Mouse (Mus musculus) embryonic facial prominence, embryonic 13.5 days (tissue): ENCODE results near the gene Hdac6. TPM values are rescaled to one million over a fixed set of nuclear protein-coding genes. Genes with fewer than 3 reads are reported as not detected.

Experiments
- ATAC-seq: fragments of 200-750 bp; cut with Nextera tagmentation; 2 replicates; pipeline ENCODE4 v1.8.0; 2017; ENCODE audit warnings: low read depth; ENCODE audit not compliant: insufficient number of reproducible peaks, insufficient read depth, low FRiP score, low TSS enrichment
- H3K27ac ChIP-seq: fragments of 300-500 bp; sonication (generic); 2 replicates; pipeline ENCODE4 v1.5.1; 2015; ENCODE audit warnings: moderate library complexity, mild to moderate bottlenecking, inconsistent platforms
- H3K27me3 ChIP-seq: fragments of 300-500 bp; sonication (generic); 2 replicates; pipeline ENCODE4 v1.6.1; 2015; ENCODE audit warnings: mild to moderate bottlenecking, inconsistent platforms
- H3K36me3 ChIP-seq: fragments of 300-500 bp; sonication (generic); 2 replicates; pipeline ENCODE4 v1.6.1; 2015; ENCODE audit warnings: mild to moderate bottlenecking, inconsistent platforms
- H3K4me1 ChIP-seq: fragments of 300-500 bp; sonication (generic); 2 replicates; pipeline ENCODE4 v1.6.1; 2015; ENCODE audit warnings: inconsistent platforms
- H3K4me2 ChIP-seq: fragments of 300-500 bp; sonication (generic); 2 replicates; pipeline ENCODE4 v1.6.1; 2015; ENCODE audit warnings: moderate library complexity, mild to moderate bottlenecking, inconsistent platforms
- H3K4me3 ChIP-seq: fragments of 300-500 bp; sonication (generic); 2 replicates; pipeline ENCODE4 v1.5.1; 2015; ENCODE audit warnings: mild to moderate bottlenecking, inconsistent platforms
- H3K9ac ChIP-seq: fragments of 300-500 bp; sonication (generic); 2 replicates; pipeline ENCODE4 v1.6.1; 2015; ENCODE audit warnings: mild to moderate bottlenecking, inconsistent platforms
- H3K9me3 ChIP-seq: fragments of 300-500 bp; sonication (generic); 2 replicates; pipeline ENCODE4 v1.6.1; 2016; ENCODE audit warnings: inconsistent platforms
- WGBS: fragments of 180-500 bp; shearing (Covaris S2); methylation state at CpG from one replicate; pipeline ENCODE4 v1.1.7; 2015; ENCODE audit warnings: mixed read lengths; 5-methylcytosine and 5-hydroxymethylcytosine counted together
- polyA plus RNA-seq: library from polyadenylated mRNA; unstranded; fragments of >200 nt; fragmentation: Nextera tagmentation; extraction: Ambion mirVana; gene quantifications from 2 replicates; pipeline ENCODE4 v1.2.1, GENCODE M21; 2015

The Hdac6 gene
- 41.8 TPM in 2 replicates for polyA plus RNA-seq

GRCm38 (mm10) chrX:7947108-7947899 is at the start of gene Hdac6:
Hdac6 (minus strand) TSS chrX:7947889.
- Histone ChIP-seq H3K4me3 (peak within 1 kb of the TSS; percentile 50), H3K4me2 (peak within 1 kb of the TSS; percentile 59), H3K27ac (peak within 1 kb of the TSS; percentile 72), H3K4me1 (no peaks in the 10 kb centered on the region), H3K9ac (peak within 1 kb of the TSS; percentile 65), H3K27me3 (no peaks in the 10 kb centered on the region), H3K9me3 (no peaks in the 10 kb centered on the region), H3K36me3 (peaks cover 3% of the 10 kb centered on the region; the same call in 1 of the 2 replicates)
- WGBS, result 24% methylated on average over 36 of the region's 37 CpGs
- peak; percentile 4; the same call in 1 of the 2 replicates for ATAC-seq

- Histone ChIP-seq H3K27ac (no peak overlapping the region), H3K4me3 (no peak overlapping the region), H3K9ac (no peak overlapping the region), H3K9me3 (no peaks in the 10 kb centered on the region), H3K4me1 (no peaks in the 10 kb centered on the region), H3K36me3 (no peaks in the 10 kb centered on the region), H3K4me2 (no peak overlapping the region), H3K27me3 (no peaks in the 10 kb centered on the region)
- 71% methylated on average over 10 of the region's 10 CpGs for WGBS
- no peak for ATAC-seq
Observed at GRCm38 (mm10) chrX:7993068-7993735, 45.5 kb upstream of the Hdac6 start.

GRCm38 (mm10) chrX:7992379-7993067 is 44.8 kb upstream of the Hdac6 start:
- H3K4me1 ChIP-seq, result no peaks in the 10 kb centered on the region
- ATAC-seq, result no peak
- no peak overlapping the region for H3K4me3 ChIP-seq
- H3K9ac ChIP-seq, result no peak overlapping the region
- H3K9me3 ChIP-seq, result no peaks in the 10 kb centered on the region
- no peak overlapping the region for H3K27ac ChIP-seq
- no peaks in the 10 kb centered on the region for H3K36me3 ChIP-seq
- 66% methylated on average over 8 of the region's 8 CpGs for WGBS
- H3K27me3 ChIP-seq, result no peaks in the 10 kb centered on the region
- no peak overlapping the region for H3K4me2 ChIP-seq

- no peak for ATAC-seq
Observed at GRCm38 (mm10) chrX:7981368-7981767, 33.7 kb upstream of the Hdac6 start.

DNA sequence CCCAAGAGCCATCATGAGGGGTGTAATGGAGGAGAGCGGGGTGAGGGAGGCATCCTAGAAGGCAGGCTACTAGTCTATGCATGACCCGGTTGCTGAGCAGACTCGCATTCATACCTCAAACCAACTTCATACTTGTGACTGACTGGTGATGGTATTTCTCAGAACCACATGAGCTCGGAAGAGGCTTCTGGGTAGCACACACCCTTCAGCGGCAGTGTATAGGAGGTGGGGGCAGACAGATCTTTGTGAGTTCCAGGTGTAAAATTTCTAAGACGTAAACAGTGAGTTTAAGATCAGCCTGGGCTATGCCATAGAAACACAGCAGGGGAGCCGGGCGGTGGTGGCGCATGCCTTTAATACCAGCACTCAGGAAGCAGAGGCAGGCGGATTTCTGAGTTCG is 30.2 kb upstream of the Hdac6 start, which contains the start of gene Gata1:
Gene Gata1 (minus strand): TSS at position 180 of the 400 bp plus-strand sequence.
- Histone ChIP-seq H3K27ac (no peak within 1 kb of the TSS), H3K36me3 (no peaks in the 10 kb centered on the region), H3K4me3 (no peak within 1 kb of the TSS), H3K4me1 (no peaks in the 10 kb centered on the region), H3K4me2 (no peak within 1 kb of the TSS), H3K9ac (no peak within 1 kb of the TSS), H3K9me3 (no peaks in the 10 kb centered on the region), H3K27me3 (no peaks in the 10 kb centered on the region)
- no peak for ATAC-seq
- 90% methylated on average over 11 of the region's 11 CpGs for WGBS

More at GRCm38 (mm10) chrX:7981368-7981767, 33.7 kb upstream of the Hdac6 start:
- H3K9me3 ChIP-seq, result no peaks in the 10 kb centered on the region
- H3K4me3 ChIP-seq, result no peak overlapping the region
- H3K36me3 ChIP-seq, result no peaks in the 10 kb centered on the region
- H3K4me1 ChIP-seq, result no peaks in the 10 kb centered on the region
- no peak overlapping the region for H3K9ac ChIP-seq
- no peak overlapping the region for H3K4me2 ChIP-seq
- H3K27me3 ChIP-seq, result no peaks in the 10 kb centered on the region
- H3K27ac ChIP-seq, result no peak overlapping the region
- 89% methylated on average over 7 of the region's 7 CpGs for WGBS

DNA sequence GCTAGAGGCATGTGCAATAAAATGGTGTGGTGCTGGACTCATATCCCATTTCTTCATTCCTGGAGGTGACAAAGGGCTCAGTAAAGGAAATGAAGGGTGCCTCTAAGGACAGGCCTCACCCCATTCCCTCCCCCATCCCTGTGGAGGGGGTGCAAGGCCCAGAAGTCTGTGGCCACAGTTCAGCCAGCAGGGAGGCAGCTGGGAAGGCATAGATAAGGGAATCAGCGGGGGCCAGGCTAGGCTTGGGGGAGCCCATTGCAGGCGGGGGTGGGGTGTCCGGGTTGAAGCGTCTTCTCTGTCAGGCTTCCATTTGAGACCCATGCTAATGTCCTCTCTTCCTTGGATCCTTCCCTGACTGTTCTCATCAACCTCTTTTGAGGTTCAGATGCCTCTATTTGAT is 23.6 kb upstream of the Hdac6 start:
- no peaks in the 10 kb centered on the region for H3K36me3 ChIP-seq
- no peak for ATAC-seq
- H3K27me3 ChIP-seq, result no peaks in the 10 kb centered on the region
- no peak overlapping the region for H3K27ac ChIP-seq
- H3K9ac ChIP-seq, result no peak overlapping the region
- H3K4me1 ChIP-seq, result no peaks in the 10 kb centered on the region
- no peak overlapping the region for H3K4me2 ChIP-seq
- no peaks in the 10 kb centered on the region for H3K9me3 ChIP-seq
- 88% methylated on average over 4 of the region's 4 CpGs for WGBS
- H3K4me3 ChIP-seq, result no peak overlapping the region

- Histone ChIP-seq H3K4me2 (no peak overlapping the region), H3K4me1 (no peaks in the 10 kb centered on the region), H3K9ac (no peak overlapping the region), H3K9me3 (no peaks in the 10 kb centered on the region), H3K27me3 (no peaks in the 10 kb centered on the region), H3K27ac (no peak overlapping the region), H3K36me3 (no peaks in the 10 kb centered on the region), H3K4me3 (no peak overlapping the region)
- no peak for ATAC-seq
- WGBS, result 87% methylated on average over 3 of the region's 3 CpGs
Observed at GRCm38 (mm10) chrX:7968899-7969298, 21.2 kb upstream of the Hdac6 start.

- H3K9me3 ChIP-seq, result no peaks in the 10 kb centered on the region
- H3K4me3 ChIP-seq, result no peak overlapping the region
- no peaks in the 10 kb centered on the region for H3K36me3 ChIP-seq
- ATAC-seq, result no peak
- WGBS, result 87% methylated on average over 8 of the region's 8 CpGs
- no peaks in the 10 kb centered on the region for H3K4me1 ChIP-seq
- no peak overlapping the region for H3K4me2 ChIP-seq
- no peaks in the 10 kb centered on the region for H3K27me3 ChIP-seq
- H3K9ac ChIP-seq, result no peak overlapping the region
- no peak overlapping the region for H3K27ac ChIP-seq
Observed at GRCm38 (mm10) chrX:7968226-7968625, 20.5 kb upstream of the Hdac6 start.

DNA sequence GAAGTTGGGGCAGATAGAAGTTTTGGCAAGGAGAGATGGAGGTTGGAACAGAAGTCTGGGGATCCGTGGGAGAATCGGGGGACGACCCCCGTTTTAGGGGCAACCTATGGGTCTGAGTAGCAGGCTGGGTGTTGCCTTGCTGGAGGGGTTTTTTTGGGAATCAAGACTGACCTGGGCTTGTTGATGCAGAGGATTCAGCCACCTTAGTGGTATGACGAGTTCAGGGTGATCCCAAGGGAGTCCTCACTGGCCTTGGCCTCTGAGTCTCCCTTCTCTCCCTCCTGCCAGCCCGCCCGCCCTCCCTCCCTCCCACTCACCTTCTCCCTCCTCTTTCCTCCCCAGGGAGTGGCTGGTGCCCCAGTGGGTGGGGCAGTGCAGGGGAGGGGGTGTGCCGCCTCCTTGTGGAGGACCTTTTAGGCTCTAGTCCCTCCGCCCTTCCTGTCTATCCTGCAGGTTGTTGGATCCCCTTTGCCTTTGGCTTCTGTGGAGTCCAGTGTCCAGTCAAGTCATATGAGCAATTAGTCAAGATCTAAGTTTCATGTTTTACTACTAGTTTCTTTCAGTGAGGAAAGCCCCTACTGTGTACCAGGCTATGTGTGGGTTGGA is 20.0 kb upstream of the Hdac6 start:
- Histone ChIP-seq H3K4me3 (no peak overlapping the region), H3K9me3 (no peaks in the 10 kb centered on the region), H3K4me1 (no peaks in the 10 kb centered on the region), H3K4me2 (no peak overlapping the region), H3K9ac (no peak overlapping the region), H3K27me3 (no peaks in the 10 kb centered on the region), H3K27ac (no peak overlapping the region), H3K36me3 (no peaks in the 10 kb centered on the region)
- no peak for ATAC-seq
- 72% methylated on average over 9 of the region's 9 CpGs for WGBS

- no peaks in the 10 kb centered on the region for H3K36me3 ChIP-seq
- H3K27me3 ChIP-seq, result no peaks in the 10 kb centered on the region
- H3K9me3 ChIP-seq, result no peaks in the 10 kb centered on the region
- ATAC-seq, result no peak
- no peaks in the 10 kb centered on the region for H3K4me1 ChIP-seq
- H3K9ac ChIP-seq, result no peak overlapping the region
- 76% methylated on average over 4 of the region's 4 CpGs for WGBS
- no peak overlapping the region for H3K4me2 ChIP-seq
- H3K4me3 ChIP-seq, result no peak overlapping the region
- no peak overlapping the region for H3K27ac ChIP-seq
Observed at GRCm38 (mm10) chrX:7966161-7966560, 18.5 kb upstream of the Hdac6 start.

DNA sequence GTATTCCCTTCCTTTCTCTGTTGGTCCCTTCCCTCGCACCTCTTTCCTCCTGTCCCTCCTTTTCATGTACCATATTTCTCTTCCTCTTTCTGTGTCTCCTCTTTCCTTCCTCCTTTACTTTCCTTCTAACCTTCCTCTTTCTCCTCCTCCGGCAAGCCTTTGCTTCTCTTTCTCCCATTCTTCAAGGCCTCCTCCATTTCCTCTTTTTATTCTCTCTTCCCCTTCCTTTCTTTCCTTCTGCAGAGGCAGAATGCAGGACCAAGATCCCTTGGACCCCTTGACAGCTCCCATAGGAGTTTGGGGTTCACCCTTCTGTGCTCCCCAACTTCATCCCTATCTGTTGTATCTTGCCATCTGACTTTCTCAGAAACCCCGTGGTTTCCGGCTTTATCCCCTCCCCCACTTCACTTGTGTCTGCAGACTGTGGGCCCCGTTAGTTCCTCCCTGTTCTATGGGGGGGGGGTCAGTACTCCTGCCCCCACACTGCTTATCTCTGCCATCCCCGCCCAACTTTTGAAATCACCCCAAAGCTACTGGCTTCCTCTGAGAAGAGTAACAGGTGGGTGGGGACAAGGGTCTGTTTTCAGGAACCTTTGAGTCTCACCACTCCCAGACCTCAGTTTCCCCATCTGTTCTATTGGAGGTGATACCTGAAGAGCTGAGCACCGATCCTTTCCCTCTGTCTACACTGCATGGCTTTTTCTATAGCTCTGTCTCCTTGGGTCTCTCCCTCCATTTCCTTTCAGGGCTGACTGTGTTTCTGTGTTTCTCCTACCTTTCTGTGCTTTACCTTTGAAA is 16.3 kb upstream of the Hdac6 start:
- Histone ChIP-seq H3K4me1 (no peaks in the 10 kb centered on the region), H3K27ac (no peak overlapping the region), H3K4me3 (no peak overlapping the region), H3K9ac (no peak overlapping the region), H3K4me2 (no peak overlapping the region), H3K36me3 (no peaks in the 10 kb centered on the region), H3K27me3 (no peaks in the 10 kb centered on the region), H3K9me3 (no peaks in the 10 kb centered on the region)
- 77% methylated on average over 7 of the region's 7 CpGs for WGBS
- no peak for ATAC-seq
